Mouse (Mus musculus): Measurements from ENCODE around the gene Ndrg3. TPM values are rescaled to one million over a fixed set of nuclear protein-coding genes. Genes with fewer than 3 reads are reported as not detected.
"Not testable (repeated sequence)": the region's sequence is repeated elsewhere in the genome, so short reads cannot be mapped to it uniquely, and the experiment has no call there.

Gene Ndrg3
- polyA plus RNA-seq, 1 experiment from 2014 or later, result 105 TPM

DNA sequence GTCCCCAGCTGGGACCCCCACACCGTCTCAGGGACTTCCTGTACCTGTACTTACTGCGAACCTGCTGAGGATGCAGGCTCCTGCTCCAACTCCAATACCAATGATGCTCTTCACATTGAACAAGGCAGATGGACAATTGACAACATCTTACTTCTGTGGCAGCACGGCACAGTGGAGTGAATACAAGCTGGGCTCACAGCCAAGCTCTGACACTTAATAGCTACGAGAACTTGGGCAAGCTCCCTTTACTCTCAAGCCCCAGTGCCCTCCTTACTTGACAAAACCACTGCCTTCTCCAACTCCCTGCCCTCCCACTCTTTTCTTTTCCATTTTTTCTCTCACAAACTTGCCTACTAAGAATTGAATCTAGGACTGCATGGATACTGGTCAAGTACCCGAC is 78.7 kb downstream of the Ndrg3 start:
- Histone ChIP-seq H3K4me2 (ENCODE audit: low read length) (no peak overlapping the region), H3K4me1 (ENCODE audit: control insufficient read depth, insufficient read depth, low read length) (no peaks in the 10 kb centered on the region), H3K4me3 (replicated peaks; ENCODE audit: low read depth, low read length) (no peak overlapping the region), H3K9me3 (ENCODE audit: control insufficient read depth, low read length) (no peaks in the 10 kb centered on the region), H3K36me3 (ENCODE audit: control insufficient read depth, insufficient read depth, low read length) (no peaks in the 10 kb centered on the region), H3K27ac (replicated peaks; ENCODE audit: low read depth, low read length) (no peak overlapping the region), H3K27me3 (ENCODE audit: control insufficient read depth, insufficient read depth, low read length) (no peaks in the 10 kb centered on the region), H3K9ac (replicated peaks; ENCODE audit: low read length) (no peak overlapping the region)
- WGBS, result 72% methylated on average over 5 of the region's 5 CpGs
- no peak for ATAC-seq (ENCODE audit: low FRiP score, low TSS enrichment)
- DNase-seq, result peak; percentile 31

DNA sequence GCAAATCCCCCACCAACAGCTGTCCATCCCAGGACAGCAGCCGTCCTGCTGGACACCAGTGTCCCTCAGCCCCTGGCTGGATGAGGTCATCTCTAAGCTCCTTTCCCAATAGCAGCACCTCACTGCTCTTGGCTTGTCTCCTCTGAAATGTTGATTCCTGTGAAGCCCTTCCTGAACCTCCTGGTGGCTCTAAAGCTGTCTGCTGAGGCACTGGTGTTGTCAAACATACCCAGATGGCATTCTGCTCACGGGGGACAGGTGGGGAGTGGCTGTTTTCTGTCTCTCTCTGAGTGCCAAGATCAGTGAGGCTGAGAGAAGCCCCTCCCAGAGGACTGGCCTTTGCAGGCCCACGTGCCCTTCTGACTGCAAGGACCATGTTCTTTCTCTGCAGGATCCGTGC is 85.9 kb downstream of the Ndrg3 start:
- not testable (repeated sequence) for H3K4me3 ChIP-seq (replicated peaks; ENCODE audit: low read depth, low read length); H3K9me3 ChIP-seq (ENCODE audit: control insufficient read depth, low read length); DNase-seq; H3K9ac ChIP-seq (replicated peaks; ENCODE audit: low read length); H3K27me3 ChIP-seq (ENCODE audit: control insufficient read depth, insufficient read depth, low read length); H3K4me1 ChIP-seq (ENCODE audit: control insufficient read depth, insufficient read depth, low read length); H3K4me2 ChIP-seq (ENCODE audit: low read length); ATAC-seq (ENCODE audit: low FRiP score, low TSS enrichment); H3K36me3 ChIP-seq (ENCODE audit: control insufficient read depth, insufficient read depth, low read length); H3K27ac ChIP-seq (replicated peaks; ENCODE audit: low read depth, low read length)
- 39% methylated on average over 4 of the region's 4 CpGs for WGBS

- WGBS, result 30% methylated on average over 6 of the region's 6 CpGs
- no peaks in the 10 kb centered on the region for H3K36me3 ChIP-seq (ENCODE audit: control insufficient read depth, insufficient read depth, low read length)
- ATAC-seq (ENCODE audit: low FRiP score, low TSS enrichment), result no peak
Observed at GRCm38 (mm10) chr2:156904976-156905717, 86.7 kb downstream of the Ndrg3 start.

DNA sequence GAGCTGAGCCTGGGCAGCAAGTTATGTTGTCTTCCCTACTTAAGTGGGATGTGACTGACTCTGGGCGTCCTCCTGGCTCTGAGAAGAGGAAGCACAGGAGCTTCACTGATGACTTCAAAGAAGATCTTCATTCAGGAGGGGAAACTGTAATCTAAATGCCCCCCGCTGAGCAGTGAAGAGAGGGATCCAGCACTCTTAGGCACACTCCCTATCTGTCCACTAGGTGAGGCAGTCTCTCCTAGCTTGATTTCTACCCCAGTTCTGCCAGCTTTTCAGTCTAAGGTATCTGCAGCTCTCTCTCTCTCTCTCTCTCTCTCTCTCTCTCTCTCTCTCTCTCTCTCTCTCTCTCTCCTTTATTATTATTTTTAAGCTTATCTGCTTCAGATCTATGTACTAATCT is 88.5 kb downstream of the Ndrg3 start:
- no peak for ATAC-seq (ENCODE audit: low FRiP score, low TSS enrichment)
- no peaks in the 10 kb centered on the region for H3K9me3 ChIP-seq (ENCODE audit: control insufficient read depth, low read length)
- WGBS, result 37% methylated on average over 2 of the region's 2 CpGs

More at GRCm38 (mm10) chr2:156904976-156905717, 86.7 kb downstream of the Ndrg3 start:
- no peak overlapping the region for H3K4me2 ChIP-seq (ENCODE audit: low read length)
- no peaks in the 10 kb centered on the region for H3K9me3 ChIP-seq (ENCODE audit: control insufficient read depth, low read length)
- H3K27ac ChIP-seq (replicated peaks; ENCODE audit: low read depth, low read length), result no peak overlapping the region
- no peaks in the 10 kb centered on the region for H3K27me3 ChIP-seq (ENCODE audit: control insufficient read depth, insufficient read depth, low read length)
- no peaks in the 10 kb centered on the region for H3K4me1 ChIP-seq (ENCODE audit: control insufficient read depth, insufficient read depth, low read length)
- H3K4me3 ChIP-seq (replicated peaks; ENCODE audit: low read depth, low read length), result no peak overlapping the region
- H3K9ac ChIP-seq (replicated peaks; ENCODE audit: low read length), result no peak overlapping the region
- peak; percentile 76 for DNase-seq

GRCm38 (mm10) chr2:156902411-156902810 is 89.4 kb downstream of the Ndrg3 start:
- not testable (repeated sequence) for H3K9me3 ChIP-seq (ENCODE audit: control insufficient read depth, low read length); ATAC-seq (ENCODE audit: low FRiP score, low TSS enrichment); H3K27me3 ChIP-seq (ENCODE audit: control insufficient read depth, insufficient read depth, low read length); H3K4me2 ChIP-seq (ENCODE audit: low read length); H3K9ac ChIP-seq (replicated peaks; ENCODE audit: low read length); DNase-seq; H3K4me1 ChIP-seq (ENCODE audit: control insufficient read depth, insufficient read depth, low read length); H3K4me3 ChIP-seq (replicated peaks; ENCODE audit: low read depth, low read length); H3K36me3 ChIP-seq (ENCODE audit: control insufficient read depth, insufficient read depth, low read length); H3K27ac ChIP-seq (replicated peaks; ENCODE audit: low read depth, low read length)
- WGBS, result 83% methylated on average over 4 of the region's 4 CpGs

More for the DNA sequence above, 88.5 kb downstream of the Ndrg3 start:
- no peaks in the 10 kb centered on the region for H3K4me1 ChIP-seq (ENCODE audit: control insufficient read depth, insufficient read depth, low read length)
- no peak overlapping the region for H3K4me2 ChIP-seq (ENCODE audit: low read length)
- no peaks in the 10 kb centered on the region for H3K27me3 ChIP-seq (ENCODE audit: control insufficient read depth, insufficient read depth, low read length)
- no peak overlapping the region for H3K9ac ChIP-seq (replicated peaks; ENCODE audit: low read length)
- H3K4me3 ChIP-seq (replicated peaks; ENCODE audit: low read depth, low read length), result no peak overlapping the region
- no peak overlapping the region for H3K27ac ChIP-seq (replicated peaks; ENCODE audit: low read depth, low read length)
- DNase-seq, result no peak
- H3K36me3 ChIP-seq (ENCODE audit: control insufficient read depth, insufficient read depth, low read length), result no peaks in the 10 kb centered on the region

GRCm38 (mm10) chr2:156901883-156902282 is 90.0 kb downstream of the Ndrg3 start:
- no peak overlapping the region for H3K4me3 ChIP-seq (replicated peaks; ENCODE audit: low read depth, low read length)
- no peaks in the 10 kb centered on the region for H3K27me3 ChIP-seq (ENCODE audit: control insufficient read depth, insufficient read depth, low read length)
- H3K4me1 ChIP-seq (ENCODE audit: control insufficient read depth, insufficient read depth, low read length), result no peaks in the 10 kb centered on the region
- WGBS, result 78% methylated on average over 6 of the region's 6 CpGs
- ATAC-seq (ENCODE audit: low FRiP score, low TSS enrichment) (no peak), DNase-seq (no peak)
- H3K9me3 ChIP-seq (ENCODE audit: control insufficient read depth, low read length), result no peaks in the 10 kb centered on the region
- no peak overlapping the region for H3K4me2 ChIP-seq (ENCODE audit: low read length)
- no peaks in the 10 kb centered on the region for H3K36me3 ChIP-seq (ENCODE audit: control insufficient read depth, insufficient read depth, low read length)
- H3K27ac ChIP-seq (replicated peaks; ENCODE audit: low read depth, low read length), result no peak overlapping the region
- no peak overlapping the region for H3K9ac ChIP-seq (replicated peaks; ENCODE audit: low read length)

GRCm38 (mm10) chr2:156901344-156901743 is 90.5 kb downstream of the Ndrg3 start:
- WGBS, result 67% methylated on average over 2 of the region's 2 CpGs
- Histone ChIP-seq H3K4me1 (ENCODE audit: control insufficient read depth, insufficient read depth, low read length) (no peaks in the 10 kb centered on the region), H3K27ac (replicated peaks; ENCODE audit: low read depth, low read length) (no peak overlapping the region), H3K9ac (replicated peaks; ENCODE audit: low read length) (no peak overlapping the region), H3K27me3 (ENCODE audit: control insufficient read depth, insufficient read depth, low read length) (no peaks in the 10 kb centered on the region), H3K4me3 (replicated peaks; ENCODE audit: low read depth, low read length) (no peak overlapping the region), H3K9me3 (ENCODE audit: control insufficient read depth, low read length) (no peaks in the 10 kb centered on the region), H3K4me2 (ENCODE audit: low read length) (no peak overlapping the region), H3K36me3 (ENCODE audit: control insufficient read depth, insufficient read depth, low read length) (no peaks in the 10 kb centered on the region)
- no peak for DNase-seq
- ATAC-seq (ENCODE audit: low FRiP score, low TSS enrichment), result no peak

DNA sequence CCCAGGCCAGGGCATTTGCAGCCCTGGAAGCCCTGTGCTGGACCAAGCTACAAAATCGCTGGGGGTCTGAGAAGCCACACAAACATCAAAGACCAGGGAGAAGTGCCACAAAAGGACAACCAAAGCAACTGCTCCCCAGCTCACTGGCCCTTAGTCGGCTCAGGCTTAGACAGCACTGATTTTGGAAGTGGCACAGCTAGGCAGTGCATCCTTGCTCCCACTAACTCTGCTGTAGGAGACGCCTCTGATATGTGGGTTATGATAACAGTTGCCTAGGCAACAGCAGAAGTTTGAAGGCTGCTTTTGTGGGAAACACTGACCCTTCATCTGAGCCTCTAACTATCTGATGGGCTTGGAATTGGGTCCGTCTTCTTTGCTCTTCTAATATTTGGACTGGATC is 92.7 kb downstream of the Ndrg3 start:
- ATAC-seq (ENCODE audit: low FRiP score, low TSS enrichment), result no peak
- Histone ChIP-seq H3K9ac (replicated peaks; ENCODE audit: low read length) (no peak overlapping the region), H3K9me3 (ENCODE audit: control insufficient read depth, low read length) (no peaks in the 10 kb centered on the region), H3K36me3 (ENCODE audit: control insufficient read depth, insufficient read depth, low read length) (no peaks in the 10 kb centered on the region), H3K4me2 (ENCODE audit: low read length) (no peak overlapping the region), H3K27me3 (ENCODE audit: control insufficient read depth, insufficient read depth, low read length) (no peaks in the 10 kb centered on the region), H3K4me3 (replicated peaks; ENCODE audit: low read depth, low read length) (no peak overlapping the region), H3K27ac (replicated peaks; ENCODE audit: low read depth, low read length) (no peak overlapping the region), H3K4me1 (ENCODE audit: control insufficient read depth, insufficient read depth, low read length) (no peaks in the 10 kb centered on the region)
- DNase-seq, result no peak
- WGBS, result 73% methylated on average over 4 of the region's 4 CpGs

DNA sequence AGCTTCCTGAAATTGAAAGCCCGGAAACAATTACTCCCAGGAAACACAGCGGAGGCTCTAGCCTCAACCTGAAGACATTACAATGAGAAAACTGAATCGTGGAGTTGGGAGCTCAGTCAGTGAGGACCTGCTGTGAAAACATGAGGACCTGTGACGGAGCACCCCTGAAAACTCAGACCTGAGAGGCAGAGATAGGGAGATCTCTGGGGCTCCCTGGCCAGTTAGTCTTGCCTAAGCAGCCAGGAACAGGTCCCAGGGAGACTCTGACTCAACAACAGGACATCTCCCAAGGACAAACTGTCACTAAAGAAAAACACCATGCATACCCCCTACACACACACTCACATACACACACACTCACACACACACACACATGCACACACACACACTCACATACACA is 93.5 kb downstream of the Ndrg3 start:
- Histone ChIP-seq H3K4me1 (ENCODE audit: control insufficient read depth, insufficient read depth, low read length) (no peaks in the 10 kb centered on the region), H3K27ac (replicated peaks; ENCODE audit: low read depth, low read length) (no peak overlapping the region), H3K27me3 (ENCODE audit: control insufficient read depth, insufficient read depth, low read length) (no peaks in the 10 kb centered on the region), H3K9me3 (ENCODE audit: control insufficient read depth, low read length) (no peaks in the 10 kb centered on the region), H3K9ac (replicated peaks; ENCODE audit: low read length) (no peak overlapping the region), H3K36me3 (ENCODE audit: control insufficient read depth, insufficient read depth, low read length) (no peaks in the 10 kb centered on the region), H3K4me2 (ENCODE audit: low read length) (no peak overlapping the region), H3K4me3 (replicated peaks; ENCODE audit: low read depth, low read length) (no peak overlapping the region)
- DNase-seq (no peak), ATAC-seq (ENCODE audit: low FRiP score, low TSS enrichment) (no peak)
- WGBS, result 77% methylated on average over 4 of the region's 4 CpGs
